Mouse (Mus musculus): ENCODE measurements around the gene Vmn1r72.
A peak's percentile ranks its signal among the peaks of the same experiment; 100 is the strongest.
"Not testable (repeated sequence)": the region's sequence is repeated elsewhere in the genome, so short reads cannot be mapped to it uniquely, and the experiment has no call there.

Gene Vmn1r72

GRCm38 (mm10) chr7:11680047-11680446, at the start of gene Vmn1r72:
Vmn1r72 (minus strand) TSS chr7:11680147.
- not testable (repeated sequence) for DNase-seq (ENCODE audit: extremely low spot score, low spot score)

- peak; percentile 48 for DNase-seq (ENCODE audit: extremely low spot score, low spot score)
Measured at GRCm38 (mm10) chr7:11617082-11617481, 62.9 kb downstream of the Vmn1r72 start.

Measured in neural tube, embryonic 10.5 days (tissue).